Mouse (Mus musculus) liver, embryonic 14.5 days (tissue): ENCODE data around the gene Elp4.

Experiments used
- CTCF ChIP-seq: IDR thresholded peaks from 2 replicates; pipeline ENCODE4 v1.5.1; 2016; ENCODE audit warnings: antibody characterized with exemption, low read depth, control low read depth
- EP300 ChIP-seq: IDR thresholded peaks from 2 replicates; pipeline ENCODE4 v1.6.1; 2016; ENCODE audit warnings: antibody characterized with exemption, low read depth

DNA sequence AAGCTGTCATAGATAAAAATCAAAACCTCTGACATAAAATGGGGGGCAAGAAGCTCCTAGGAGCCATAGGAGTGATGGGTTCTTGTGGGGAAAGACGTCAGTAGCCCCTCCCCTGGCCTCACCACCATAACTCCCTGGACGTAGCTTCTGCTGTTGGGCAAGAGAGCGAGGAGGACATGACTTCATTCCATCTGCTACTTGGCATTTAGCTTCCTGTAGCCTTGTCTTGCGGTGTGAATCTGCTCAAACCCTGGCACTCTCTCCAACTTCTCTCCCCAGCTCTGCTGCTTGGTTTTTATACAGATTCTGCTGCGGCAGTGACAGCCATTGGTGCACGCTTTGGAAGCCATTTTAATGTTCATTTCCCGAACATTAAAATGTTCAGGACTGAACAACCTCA, 157.5 kb downstream of the Elp4 start:
- TF ChIP-seq CTCF (no peak), EP300 (no peak)
